Mouse (Mus musculus) heart, postnatal 25 days (tissue): ENCODE measurements around the gene Gm20696. TPM values are rescaled to one million over a fixed set of nuclear protein-coding genes. Genes with fewer than 3 reads are reported as not detected.

Source experiments
- DNase-seq: peaks from one replicate; pipeline ENCODE4 v3.0.0; 2022; ENCODE audit warnings: low spot score
- intact Hi-C: fragments of 180-260 bp; cut with DNase I; formaldehyde crosslinking; loops from one replicate; pipeline ENCODE4 v1.15.1; 2025
- total RNA-seq, 2 experiments: library from RNA; stranded (reverse); gene quantifications; 2 replicates each; pipeline ENCODE4 v1.2.3; 2021

Gene Gm20696
- total RNA-seq, 2 experiments from 2014 or later, result 1.5 to 2.7 TPM

DNA sequence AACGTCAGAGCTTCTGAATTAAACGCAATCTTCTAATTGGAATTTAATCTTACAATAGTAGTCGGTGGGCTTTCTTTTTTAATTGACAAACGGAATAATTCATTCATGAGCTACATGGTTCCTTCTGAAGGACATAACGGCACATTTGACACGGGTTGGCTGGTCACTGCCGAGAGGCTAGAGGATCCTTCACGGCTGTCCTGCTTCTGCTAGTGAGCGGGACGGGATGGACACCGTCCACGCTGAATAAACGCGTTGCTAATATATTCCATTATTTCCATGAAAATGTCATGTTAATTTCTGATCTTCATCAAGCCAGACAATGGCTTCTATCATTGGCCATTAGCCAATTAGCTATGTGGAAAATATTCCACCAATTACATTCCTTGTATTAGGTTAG lies 236.0 kb downstream of the Gm20696 start:
- intact Hi-C loops, result no loop called here

DNA sequence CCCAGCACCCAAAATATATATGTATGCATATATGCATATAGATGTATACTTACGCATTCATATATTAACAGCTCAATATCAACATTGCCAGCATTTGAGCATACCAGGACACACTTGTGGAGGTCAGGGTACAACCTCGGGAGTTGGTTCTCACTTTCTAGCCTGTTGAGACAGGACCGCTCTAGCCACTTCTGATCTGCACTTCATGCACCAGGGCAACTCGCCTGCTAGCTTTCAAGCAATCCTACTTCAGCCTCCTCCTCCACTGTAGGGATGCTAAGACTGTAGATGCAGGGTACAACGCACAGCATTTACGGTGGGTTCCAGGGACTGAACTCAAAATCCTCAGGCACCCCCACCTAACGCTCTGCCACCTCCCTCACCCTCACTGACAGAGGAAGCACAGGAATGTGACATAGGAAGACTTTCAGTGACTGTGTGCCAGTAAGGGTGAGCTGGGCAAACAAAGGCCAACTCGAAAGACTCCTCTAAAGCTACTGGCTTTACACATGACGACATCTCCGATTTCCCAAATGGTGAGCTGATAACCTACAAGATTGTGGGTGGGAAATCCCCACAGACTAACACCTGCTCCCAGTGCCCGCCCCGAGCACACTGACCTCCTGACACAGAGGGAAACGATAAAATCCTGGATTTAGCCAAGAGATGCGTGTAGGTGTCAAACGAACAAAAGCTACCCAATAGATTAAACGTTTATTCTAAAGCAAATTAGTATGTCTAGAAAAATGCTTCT lies 237.0 kb downstream of the Gm20696 start:
- DNase-seq, result no peak
- intact Hi-C loops, result no loop called here

More for the DNA sequence above, 236.0 kb downstream of the Gm20696 start:
- DNase-seq, result no peak

DNA sequence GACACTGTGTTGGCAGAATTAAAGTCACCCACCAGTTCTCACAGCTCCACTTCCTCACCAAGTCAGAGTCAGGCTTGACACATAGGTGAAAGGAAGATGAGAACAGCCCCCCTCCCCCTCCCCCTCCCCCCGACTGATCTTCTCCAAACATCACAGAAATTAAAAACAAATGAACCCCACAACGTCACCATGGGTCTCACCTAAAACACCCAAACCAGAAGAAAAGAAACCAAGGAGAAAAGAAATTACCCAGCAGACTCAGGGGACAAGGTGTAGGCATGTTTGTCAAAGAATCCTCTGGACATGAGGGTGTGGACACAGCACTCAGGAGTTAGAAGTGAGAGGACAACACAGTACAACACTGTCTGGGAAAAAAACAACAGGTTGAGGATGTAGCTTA lies 237.6 kb downstream of the Gm20696 start:
- no peak for DNase-seq

DNA sequence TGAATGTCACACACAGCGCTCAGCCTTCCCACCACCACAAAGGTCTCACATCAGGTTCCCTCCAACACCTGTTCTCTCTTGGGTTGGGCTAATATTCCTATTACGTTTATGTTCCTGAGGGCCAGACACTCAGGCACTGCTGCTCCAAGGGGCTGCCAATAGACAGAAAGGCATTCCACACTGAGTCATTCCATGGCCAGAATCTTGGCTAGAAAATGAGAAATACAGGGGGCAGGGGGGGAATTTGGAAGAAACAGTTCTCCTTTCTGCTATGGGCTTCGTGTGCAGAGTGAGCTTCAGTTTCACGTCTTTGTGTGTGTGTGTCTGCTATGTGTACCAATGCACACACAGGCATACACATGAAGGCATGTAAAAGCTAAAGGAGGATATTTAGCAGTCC lies 239.3 kb downstream of the Gm20696 start:
- intact Hi-C loops, result no loop called here
- DNase-seq, result no peak

More for the DNA sequence above, 237.6 kb downstream of the Gm20696 start:
- intact Hi-C loops, result no loop called here

DNA sequence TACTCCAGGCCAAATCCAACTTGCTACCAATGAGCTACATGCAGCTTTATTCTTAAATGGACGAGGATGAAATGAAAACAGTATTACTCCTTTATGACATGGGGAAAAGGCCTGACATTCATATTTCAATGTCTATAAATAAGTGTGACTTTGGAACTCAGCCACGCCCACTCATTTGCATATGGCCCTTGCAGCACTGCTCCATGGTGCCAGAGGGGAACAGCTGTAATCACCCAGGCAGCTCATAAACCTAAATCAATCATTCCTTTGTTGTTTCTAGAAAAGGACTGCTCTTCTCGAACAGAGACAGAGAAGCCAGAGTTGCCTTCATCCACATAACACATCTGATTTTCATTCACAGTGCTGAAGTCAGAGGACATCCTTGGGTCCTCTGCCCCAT lies 241.6 kb downstream of the Gm20696 start:
- no peak for DNase-seq
- intact Hi-C loops, result no loop called here

DNA sequence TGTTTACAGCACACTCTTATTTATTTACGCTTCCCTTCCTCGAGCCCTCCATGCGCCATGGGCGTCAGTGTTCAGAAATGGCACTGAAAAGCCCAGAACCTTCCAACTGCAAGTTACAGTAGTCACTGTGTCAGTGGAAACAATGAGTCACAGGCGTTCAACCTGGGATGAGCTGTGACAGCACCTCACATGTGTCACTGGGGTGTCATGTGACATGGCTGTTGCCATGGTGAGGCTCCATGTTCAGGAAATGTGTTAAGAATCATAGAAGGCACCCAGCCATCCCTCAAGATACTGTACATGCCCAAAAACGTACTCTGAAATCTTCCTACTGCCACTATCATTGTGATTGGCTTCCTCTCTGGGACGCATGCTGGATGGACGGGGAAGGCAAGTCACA lies 245.9 kb downstream of the Gm20696 start:
- intact Hi-C loops, result no loop called here
- DNase-seq, result no peak

DNA sequence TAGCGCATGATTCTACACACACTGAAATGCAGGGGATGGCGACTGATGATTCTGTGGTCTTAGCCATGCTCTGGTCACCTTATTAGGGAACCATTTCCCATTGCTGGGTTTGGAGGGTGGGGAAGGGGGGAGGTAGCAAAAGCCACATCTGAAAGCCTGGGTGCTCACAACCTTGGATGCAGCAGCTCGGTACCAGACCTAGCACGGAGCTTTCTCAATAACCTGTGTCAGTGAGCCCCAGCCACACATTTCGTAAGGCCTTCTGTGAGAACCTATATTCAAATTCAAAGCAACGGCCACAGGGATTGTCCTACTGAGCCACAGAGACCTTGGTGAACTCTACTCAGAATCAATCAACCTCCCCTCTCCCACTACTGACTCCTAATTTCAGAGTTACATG lies 254.0 kb downstream of the Gm20696 start:
- intact Hi-C loops, result no loop called here
- no peak for DNase-seq

DNA sequence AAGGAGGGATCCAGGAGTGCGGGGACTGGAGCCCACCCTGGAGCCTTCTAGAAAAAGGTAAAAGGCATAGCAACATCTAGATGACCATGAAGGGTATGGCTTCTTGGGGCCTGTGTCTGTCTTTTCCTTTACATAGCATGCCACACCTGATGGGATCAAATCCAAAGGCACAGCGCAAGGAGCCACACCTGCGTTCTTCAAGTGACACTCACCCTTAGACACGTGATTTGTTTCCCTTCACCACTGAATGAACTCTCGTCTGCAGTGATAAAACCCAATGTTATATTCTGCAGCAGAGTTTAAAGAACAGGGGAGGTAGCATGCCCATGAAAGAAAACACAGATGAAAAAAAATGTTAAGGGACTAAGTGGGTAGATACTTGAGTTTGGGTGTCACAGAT lies 257.0 kb downstream of the Gm20696 start:
- DNase-seq, result no peak
- intact Hi-C loops, result no loop called here

DNA sequence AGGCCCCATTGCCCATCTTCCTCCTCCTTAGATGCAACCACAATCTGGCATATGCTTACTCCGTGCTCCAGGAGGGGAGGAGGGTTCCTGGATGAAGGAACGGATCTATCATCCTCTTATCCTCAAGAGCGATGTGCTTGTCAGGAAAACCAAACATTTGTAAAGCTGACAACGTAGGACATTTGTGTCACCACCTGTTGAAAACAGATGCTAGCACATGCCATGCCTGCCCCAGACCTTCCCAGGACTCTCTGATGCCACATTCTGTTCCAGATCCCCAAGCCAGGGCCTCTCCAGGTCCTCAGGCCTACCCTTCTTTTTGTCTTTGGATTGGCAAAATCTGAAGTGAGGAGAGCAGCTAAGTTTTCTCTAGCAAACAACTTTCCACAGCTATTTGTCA lies 257.7 kb downstream of the Gm20696 start:
- no peak for DNase-seq
- intact Hi-C loops, result no loop called here

DNA sequence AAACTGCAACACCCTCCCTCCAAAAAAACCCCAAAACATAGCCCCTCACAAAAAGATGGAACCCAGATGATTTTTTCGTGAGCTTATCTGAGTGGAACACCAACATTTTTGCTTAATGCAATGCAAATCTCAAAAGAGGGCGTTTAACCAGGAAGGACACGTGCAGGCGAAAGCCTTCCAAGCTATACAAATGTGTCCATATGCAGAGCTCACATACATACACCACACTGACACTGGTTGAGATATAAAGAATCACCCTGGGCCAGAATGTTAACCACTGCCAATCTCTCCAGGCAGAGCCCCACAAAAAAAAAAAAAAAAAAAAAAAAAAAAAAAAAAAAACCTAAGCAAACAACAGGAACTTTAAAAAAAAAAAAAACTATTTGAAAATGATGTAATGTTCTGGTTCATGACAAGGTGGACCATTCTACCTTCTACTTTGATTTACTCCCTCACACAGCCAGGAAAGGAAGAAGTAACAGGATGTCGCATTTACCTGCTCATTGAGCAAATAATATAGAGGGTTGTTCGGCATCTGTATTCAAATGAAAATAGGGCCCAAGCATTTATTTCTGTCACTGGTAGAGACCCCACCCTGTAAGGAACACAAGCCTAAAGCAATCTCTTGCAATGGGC lies 262.7 kb downstream of the Gm20696 start:
- intact Hi-C loops, result no loop called here
- DNase-seq, result no peak

DNA sequence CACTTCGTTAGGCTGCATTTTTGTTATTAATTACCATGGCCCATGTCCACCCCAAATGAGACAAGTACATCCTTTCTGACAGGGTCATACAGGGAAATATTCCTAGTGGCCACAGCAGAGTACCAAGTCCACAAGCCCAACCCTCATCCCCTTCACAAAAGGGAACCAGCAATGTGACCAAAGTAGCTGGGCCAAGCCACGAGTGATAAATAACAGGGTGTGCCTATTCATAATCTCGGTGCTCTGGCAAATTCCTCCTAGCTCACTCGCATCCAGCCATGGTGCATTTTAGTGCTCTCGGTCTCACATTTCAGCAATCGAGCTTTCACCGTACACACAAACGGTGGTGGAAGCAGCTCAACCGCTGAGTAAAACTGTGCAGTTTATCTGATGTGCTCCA lies 263.7 kb downstream of the Gm20696 start:
- intact Hi-C loops, result no loop called here
- DNase-seq, result no peak

DNA sequence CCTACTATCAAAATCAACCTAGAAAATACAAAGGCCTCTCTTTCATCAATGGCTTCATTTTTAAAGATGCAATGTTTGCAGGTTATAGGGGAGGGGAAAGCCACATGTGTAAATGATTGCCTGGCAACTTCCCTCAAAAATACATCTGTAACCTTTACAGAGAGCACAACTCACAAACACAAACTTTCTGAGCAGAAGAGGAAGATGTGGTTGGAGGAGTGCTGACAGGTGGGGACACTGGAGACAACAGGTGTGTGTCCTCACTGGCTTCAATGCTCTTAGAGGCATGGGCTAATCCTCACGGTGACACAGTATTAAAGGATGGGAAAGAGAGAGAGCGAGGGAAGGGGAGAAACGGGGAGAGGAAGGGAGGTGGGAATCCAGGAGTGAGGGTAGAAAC lies 264.2 kb downstream of the Gm20696 start:
- intact Hi-C loops, result no loop called here
- no peak for DNase-seq

DNA sequence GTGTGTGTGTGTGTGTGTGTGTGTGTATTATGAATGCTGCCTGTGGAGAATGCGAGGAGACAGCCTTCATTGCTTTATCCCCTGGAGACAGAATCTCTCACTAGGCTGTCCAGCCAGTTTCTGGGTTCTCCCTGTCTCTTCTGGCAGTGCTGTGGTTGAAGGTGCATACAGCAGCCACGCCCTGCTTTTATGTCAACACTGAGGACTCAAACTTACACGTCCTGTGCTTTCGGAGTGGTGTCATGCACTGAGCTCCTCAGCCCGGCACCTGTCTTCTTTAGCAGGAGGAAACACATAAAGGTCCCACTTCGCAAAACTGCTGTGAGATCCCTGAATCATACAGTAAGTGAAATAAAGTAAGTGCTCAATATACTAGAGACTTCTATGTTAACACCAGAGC lies 264.8 kb downstream of the Gm20696 start:
- intact Hi-C loops, result no loop called here
- DNase-seq, result no peak

DNA sequence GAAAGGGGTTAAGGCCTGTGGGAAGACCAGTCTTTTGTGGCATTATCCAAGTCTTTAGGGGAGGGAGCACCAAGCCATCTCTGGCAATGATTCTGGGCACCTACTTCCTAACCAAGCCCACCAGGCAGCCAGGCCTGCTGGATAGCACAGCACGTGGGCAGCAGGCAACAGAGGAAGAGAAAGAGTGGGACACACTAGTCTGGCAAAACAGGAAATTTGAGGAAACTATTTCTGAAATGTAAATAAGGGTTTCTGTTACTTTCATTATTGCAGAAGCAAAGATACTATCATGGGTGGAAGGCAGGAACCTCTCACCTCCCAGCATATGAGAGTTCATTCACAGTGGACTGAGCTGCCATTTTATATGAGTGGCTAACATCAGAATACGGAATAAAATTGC lies 265.4 kb downstream of the Gm20696 start:
- no peak for DNase-seq
- intact Hi-C loops, result no loop called here

DNA sequence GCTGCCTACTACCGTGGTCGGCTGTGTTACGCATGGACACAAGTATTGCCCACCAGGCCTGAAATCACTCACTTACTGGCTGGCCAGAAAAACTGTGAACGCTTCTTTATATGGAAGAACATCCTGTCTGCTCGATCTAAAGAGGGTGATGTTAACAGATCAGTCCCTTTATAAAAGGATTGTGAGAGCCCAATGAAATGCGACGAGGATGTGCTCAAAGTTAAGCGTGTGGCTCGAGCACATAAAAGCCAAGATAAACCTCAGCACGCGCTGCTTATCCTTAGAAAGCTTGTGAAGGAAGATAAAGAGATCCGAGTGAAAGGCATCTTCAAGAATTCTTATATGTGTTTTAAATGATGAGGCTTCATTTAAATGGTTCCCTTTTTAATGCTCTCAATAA lies 270.9 kb downstream of the Gm20696 start:
- intact Hi-C loops, result no loop called here
- DNase-seq, result no peak

DNA sequence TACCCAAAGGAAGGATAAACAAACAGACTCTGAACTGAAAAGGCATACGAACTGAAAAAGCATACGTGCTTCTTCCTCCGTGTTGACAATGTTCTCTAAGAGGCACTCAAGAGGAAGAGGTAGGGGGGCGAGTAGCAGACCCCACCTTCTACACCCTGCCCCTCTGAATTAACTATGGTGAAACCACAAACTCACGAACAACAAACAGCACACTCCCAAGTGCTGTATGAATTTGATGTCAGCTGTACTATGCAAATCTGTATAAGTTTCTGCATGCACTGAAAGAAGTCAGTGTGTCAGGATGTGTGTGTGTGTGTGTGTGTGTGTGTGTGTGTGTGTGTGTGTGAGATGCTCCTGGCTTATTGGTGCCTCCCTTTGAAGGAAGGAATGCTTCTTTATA lies 271.8 kb downstream of the Gm20696 start:
- intact Hi-C loops, result no loop called here
- DNase-seq, result no peak

DNA sequence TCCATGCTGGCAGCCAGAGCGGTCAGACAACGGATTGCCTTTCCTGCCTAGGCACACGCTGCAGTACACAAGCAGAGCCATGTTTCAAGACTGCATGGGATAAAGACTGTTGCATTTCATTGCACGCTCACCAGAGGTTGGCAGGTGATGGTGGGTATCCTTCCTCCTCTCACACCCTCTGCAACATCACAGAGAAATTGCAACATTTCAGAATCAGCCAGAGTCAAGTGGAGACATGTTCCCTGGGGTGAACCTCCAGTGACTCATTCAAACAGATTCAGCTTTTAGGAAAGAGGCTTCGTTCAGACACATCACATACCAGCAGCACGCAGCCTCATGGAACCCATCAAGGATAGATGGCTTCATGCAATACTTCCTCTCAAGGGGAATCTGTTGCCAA lies 274.1 kb downstream of the Gm20696 start:
- no peak for DNase-seq
- intact Hi-C loops, result no loop called here

DNA sequence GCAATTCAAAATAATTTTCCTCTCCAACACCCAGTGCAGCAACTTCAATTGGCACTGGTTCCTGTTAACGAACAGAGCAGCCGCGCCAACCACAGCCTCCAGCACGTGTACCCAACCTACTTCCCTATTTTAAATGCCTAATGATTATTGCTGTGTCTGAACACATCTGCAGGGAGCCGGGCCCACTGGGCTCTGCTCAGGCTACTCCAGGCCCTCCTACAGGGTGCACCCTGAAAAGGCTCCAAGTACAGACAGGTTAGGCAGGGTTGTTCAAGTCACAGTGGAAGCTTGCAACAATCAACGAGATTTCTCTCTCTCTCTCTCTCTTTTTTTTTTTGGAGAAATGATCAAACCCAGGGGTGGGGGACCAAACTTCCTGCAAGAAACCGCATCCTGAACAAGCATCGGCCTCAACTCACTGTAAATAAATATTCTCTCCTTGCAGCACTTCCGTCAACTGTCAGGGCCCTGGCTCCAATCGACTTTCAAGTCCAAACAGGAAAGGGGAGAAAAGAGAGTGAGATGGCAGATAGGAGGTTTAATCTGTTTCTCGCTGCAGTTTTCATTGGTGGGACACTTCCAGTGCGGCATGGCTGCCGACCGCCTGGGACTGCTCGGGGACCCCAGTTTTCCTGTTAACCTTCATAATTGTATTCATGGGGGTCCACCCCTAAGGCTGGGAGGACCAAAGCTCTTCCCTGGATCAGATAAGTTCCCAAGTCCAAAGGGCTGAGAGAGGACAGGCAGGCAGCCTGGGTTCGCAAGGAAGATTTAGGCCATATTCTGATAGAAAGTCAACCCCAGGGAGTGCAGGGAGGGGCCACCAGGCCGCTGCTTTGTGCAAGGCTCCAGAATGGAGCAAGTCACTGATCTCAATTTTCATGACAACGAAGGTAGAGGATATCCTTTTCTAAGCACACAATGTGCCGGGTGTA lies 277.6 kb downstream of the Gm20696 start:
- intact Hi-C loops, result loop anchor here (5.0 kb wide), 1 partner anchor 133 kb away; the partner anchor contains the start of gene Foxp1
- DNase-seq, result peak; percentile 26

DNA sequence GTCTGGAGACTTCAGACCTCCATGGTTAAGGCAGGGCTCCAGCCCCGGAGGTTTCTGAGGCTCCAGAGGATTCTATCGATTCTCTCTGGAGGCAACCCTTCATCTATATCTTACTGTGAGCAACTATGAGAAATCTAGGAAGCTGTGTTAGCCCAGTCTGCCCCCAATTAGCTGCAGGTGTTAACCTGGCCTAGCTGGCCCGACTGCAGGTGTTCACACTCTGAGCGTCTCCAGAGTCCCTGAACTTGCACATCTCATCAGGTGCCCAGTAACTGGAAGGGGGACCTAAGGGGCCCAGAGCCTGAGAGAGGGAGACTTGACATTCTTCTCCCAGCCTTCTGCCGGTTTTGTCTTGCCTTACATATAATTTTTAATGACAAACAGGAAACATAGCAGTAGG lies 278.6 kb downstream of the Gm20696 start:
- intact Hi-C loops, result loop anchor here (5.0 kb wide), 1 partner anchor 134 kb away; the partner anchor contains the start of gene Foxp1
- no peak for DNase-seq

DNA sequence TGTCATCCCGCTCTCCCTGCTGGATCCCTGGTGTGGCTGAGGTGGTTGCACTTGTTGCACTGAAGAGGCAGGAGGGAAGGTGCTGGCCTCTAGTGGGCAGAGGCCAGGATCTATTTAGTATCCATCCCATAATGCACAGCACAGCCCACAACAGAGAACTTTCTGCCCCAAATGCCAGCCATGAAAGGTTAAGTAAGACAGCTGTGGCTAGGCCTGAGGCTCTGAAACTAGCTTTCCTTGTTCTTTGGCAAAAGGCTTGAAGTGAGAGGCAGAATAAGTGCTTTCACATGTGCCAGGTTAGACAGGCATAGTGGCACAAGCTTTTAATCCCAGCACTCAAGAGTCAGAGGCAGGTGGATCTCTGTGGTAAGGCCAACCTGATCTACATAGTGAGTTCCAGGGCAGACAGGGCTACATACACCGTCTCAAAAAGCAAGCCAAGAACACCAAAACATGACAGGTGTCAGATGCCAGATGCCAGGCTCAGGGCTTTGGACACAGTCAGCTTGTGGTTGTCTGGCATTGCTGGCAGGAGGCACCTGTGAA lies 281.5 kb downstream of the Gm20696 start:
- DNase-seq, result no peak
- intact Hi-C loops, result loop anchor here (5.0 kb wide), 1 partner anchor 137 kb away; the partner anchor contains the start of gene Foxp1
